Mouse (Mus musculus) kidney, postnatal 4 days (tissue): ENCODE data around the gene Gsdma3.
"Not testable (repeated sequence)": the region's sequence is repeated elsewhere in the genome, so short reads cannot be mapped to it uniquely, and the experiment has no call there.

Source experiments
- DNase-seq, 2 experiments: peaks; one replicate each; pipeline ENCODE4 v3.0.0; 2021; ENCODE audit warnings: mixed read lengths in 2 of 2

Gene Gsdma3

GRCm38 (mm10) chr11:98597363-98597762 is 28.8 kb upstream of the Gsdma3 start:
- peak; percentile 81 to 83 for DNase-seq

GRCm38 (mm10) chr11:98597991-98598390 is 28.2 kb upstream of the Gsdma3 start, which contains the start of gene Lrrc3c:
Gene Lrrc3c, plus strand, starts transcription at chr11:98598291.
- DNase-seq: no peak

GRCm38 (mm10) chr11:98598851-98599290 is 27.3 kb upstream of the Gsdma3 start:
- no peak for DNase-seq

GRCm38 (mm10) chr11:98599291-98599690 is 26.9 kb upstream of the Gsdma3 start:
- DNase-seq: no peak

- peak; percentile 74 to 82 for DNase-seq
Measured at GRCm38 (mm10) chr11:98602090-98602690, 24.0 kb upstream of the Gsdma3 start.

- no peak for DNase-seq
Measured at GRCm38 (mm10) chr11:98603953-98604352, 22.2 kb upstream of the Gsdma3 start.

- DNase-seq: not testable (repeated sequence)
Measured at GRCm38 (mm10) chr11:98604911-98605310, 21.2 kb upstream of the Gsdma3 start.

GRCm38 (mm10) chr11:98606763-98607162 is 19.4 kb upstream of the Gsdma3 start:
- peak in 1 of 2 experiments; percentile 54 for DNase-seq

- DNase-seq: no peak
Measured at GRCm38 (mm10) chr11:98620791-98621190, 5.4 kb upstream of the Gsdma3 start.

- not testable (repeated sequence) for DNase-seq
Measured at GRCm38 (mm10) chr11:98623981-98624380, 2.2 kb upstream of the Gsdma3 start.

GRCm38 (mm10) chr11:98624381-98624780 is 1.8 kb upstream of the Gsdma3 start:
- not testable (repeated sequence) for DNase-seq

- DNase-seq: no peak
Measured at GRCm38 (mm10) chr11:98628706-98629105, 2.5 kb downstream of the Gsdma3 start.

- DNase-seq: no peak
Measured at GRCm38 (mm10) chr11:98630646-98631045, 4.5 kb downstream of the Gsdma3 start.

- DNase-seq: peak; percentile 48 to 62
Measured at GRCm38 (mm10) chr11:98635312-98635970, 9.3 kb downstream of the Gsdma3 start.

- DNase-seq: no peak
Measured at GRCm38 (mm10) chr11:98637501-98637900, 11.3 kb downstream of the Gsdma3 start.

GRCm38 (mm10) chr11:98640091-98640490 is 13.9 kb downstream of the Gsdma3 start:
- no peak for DNase-seq

- DNase-seq: no peak
Measured at GRCm38 (mm10) chr11:98644757-98645156, 18.6 kb downstream of the Gsdma3 start.

- DNase-seq: no peak
Measured at GRCm38 (mm10) chr11:98645946-98646345, 19.8 kb downstream of the Gsdma3 start.

- no peak for DNase-seq
Measured at GRCm38 (mm10) chr11:98646459-98646858, 20.3 kb downstream of the Gsdma3 start, which contains the start of gene Gsdma2. Gene Gsdma2, plus strand, starts transcription at chr11:98646759.

GRCm38 (mm10) chr11:98655076-98655475 is 28.9 kb downstream of the Gsdma3 start:
- peak; percentile 71 to 76 for DNase-seq

- DNase-seq: peak; percentile 45 to 60
Measured at GRCm38 (mm10) chr11:98660517-98660916, 34.4 kb downstream of the Gsdma3 start.

- DNase-seq: no peak
Measured at GRCm38 (mm10) chr11:98664091-98664490, 37.9 kb downstream of the Gsdma3 start, which contains the start of gene Gsdma. Gene Gsdma, plus strand, starts transcription at chr11:98664351.

- DNase-seq: no peak
Measured at GRCm38 (mm10) chr11:98668984-98669383, 42.8 kb downstream of the Gsdma3 start.

GRCm38 (mm10) chr11:98671284-98671815 is 45.2 kb downstream of the Gsdma3 start:
- DNase-seq: no peak
